Mouse (Mus musculus) cerebellum, postnatal 25 days (tissue): ENCODE results near the gene Cd151.

Source experiments
- DNase-seq, 2 experiments: peaks; one replicate each; pipeline ENCODE4 v3.0.0; 2021; ENCODE audit warnings: mixed read lengths in 2 of 2

Cd151 gene

GRCm38 (mm10) chr7:141495940-141496339 lies 28.7 kb downstream of the Cd151 start:
- DNase-seq: peak; percentile 25 to 31

- DNase-seq: no peak
These were observed 30.4 kb downstream of the Cd151 start for GRCm38 (mm10) chr7:141497600-141497999.

GRCm38 (mm10) chr7:141501820-141502555 lies 34.8 kb downstream of the Cd151 start:
- DNase-seq: peak in 1 of 2 experiments; percentile 54

DNA sequence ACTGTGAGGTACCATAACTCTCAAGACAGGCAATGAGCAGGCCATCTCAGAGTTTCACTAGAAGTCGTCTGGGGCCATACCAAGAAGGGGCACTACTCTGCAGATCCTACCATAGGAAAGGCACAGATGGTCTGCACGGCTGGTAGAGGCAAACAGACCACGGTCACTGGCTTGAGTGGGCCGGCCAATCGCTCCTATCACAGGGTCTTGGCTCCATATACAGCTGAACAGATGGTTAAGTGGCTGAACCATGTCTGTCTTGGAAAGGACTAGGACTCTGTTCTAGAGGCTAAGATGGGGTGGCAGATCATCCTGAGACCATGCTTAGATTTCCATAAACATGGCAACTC lies 35.3 kb downstream of the Cd151 start:
- DNase-seq: peak; percentile 82

DNA sequence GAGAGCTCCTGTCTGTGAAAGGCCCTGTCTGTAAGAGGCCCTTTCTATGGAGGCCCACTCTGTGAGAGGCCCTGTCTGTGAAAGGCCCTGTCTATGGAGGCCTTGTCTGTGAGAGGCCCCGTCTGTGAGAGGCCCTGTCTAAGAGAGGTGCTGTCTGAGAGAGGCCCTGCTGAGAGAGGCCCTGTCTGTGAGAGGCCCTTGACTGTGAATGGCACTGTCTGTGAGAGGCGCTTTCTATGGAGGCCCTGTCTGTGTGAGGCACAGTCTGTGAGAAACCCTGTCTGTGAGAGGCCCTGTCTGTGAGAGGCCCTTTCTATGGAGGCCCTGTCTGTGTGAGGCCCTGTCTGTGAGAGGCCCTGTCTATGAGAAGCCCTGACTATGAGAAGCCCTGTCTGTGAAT lies 39.1 kb downstream of the Cd151 start:
- no peak for DNase-seq

GRCm38 (mm10) chr7:141508160-141508559 lies 41.0 kb downstream of the Cd151 start:
- no peak for DNase-seq

GRCm38 (mm10) chr7:141510196-141510595 lies 43.0 kb downstream of the Cd151 start:
- DNase-seq: peak; percentile 61 to 77

- DNase-seq: peak; percentile 73 to 80
These were observed 43.5 kb downstream of the Cd151 start for GRCm38 (mm10) chr7:141510681-141511191.

DNA sequence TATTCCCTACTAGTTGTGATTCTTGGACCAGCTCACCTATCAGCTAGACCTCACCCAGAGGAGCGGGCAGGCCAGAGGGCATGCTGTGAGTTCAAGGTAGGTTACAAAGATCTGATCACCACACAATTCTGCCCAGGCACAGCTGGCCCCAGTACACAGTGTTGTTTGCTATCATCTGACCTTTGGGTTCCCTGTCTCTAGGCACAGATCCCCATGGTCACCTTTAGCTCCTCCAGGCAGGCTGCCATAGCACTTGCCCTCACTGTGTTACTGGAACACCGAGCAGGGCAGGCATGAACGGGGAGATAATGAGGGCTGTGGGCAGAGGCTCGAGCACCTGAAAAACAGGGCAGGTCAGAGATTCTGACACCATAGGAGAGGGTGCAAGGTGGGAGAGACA lies 50.4 kb downstream of the Cd151 start:
- no peak for DNase-seq

GRCm38 (mm10) chr7:141518296-141518695 lies 51.1 kb downstream of the Cd151 start:
- DNase-seq: no peak

- DNase-seq: no peak
These were observed 51.7 kb downstream of the Cd151 start for GRCm38 (mm10) chr7:141518926-141519325.

GRCm38 (mm10) chr7:141519795-141520194 lies 52.6 kb downstream of the Cd151 start:
- no peak for DNase-seq
